Mouse (Mus musculus) stomach, postnatal 0 days (tissue): ENCODE measurements around the gene Txnrd1.

Experiments
- CTCF ChIP-seq: IDR thresholded peaks from 2 replicates; pipeline ENCODE4 v1.5.1; 2016; ENCODE audit warnings: antibody characterized with exemption, low read depth, mild to moderate bottlenecking, moderate library complexity
- EP300 ChIP-seq: optimal IDR thresholded peaks from 2 replicates; pipeline ENCODE3; 2016; ENCODE audit warnings: antibody characterized with exemption

GRCm38 (mm10) chr10:82858032-82858680 is 24.4 kb downstream of the Txnrd1 start:
- TF ChIP-seq CTCF, result no peak
- TF ChIP-seq EP300, result no peak
